Mouse (Mus musculus) bone marrow, adult 2 months (tissue): ENCODE data around the gene Macrod2.

Source experiments
- CTCF ChIP-seq: fragments of 200-500 bp; IDR thresholded peaks from 2 replicates; pipeline ENCODE4 v1.5.1; 2011; ENCODE audit warnings: low read length, control low read depth; ENCODE audit not compliant: control insufficient read depth, insufficient read depth
- POLR2A ChIP-seq: fragments of 200-500 bp; IDR thresholded peaks from 2 replicates; pipeline ENCODE4 v1.6.1; 2011; ENCODE audit warnings: low read depth, mild to moderate bottlenecking, control low read depth, low read length, borderline replicate concordance; ENCODE audit not compliant: control insufficient read depth

GRCm38 (mm10) chr2:141441896-141442295, 1046.8 kb downstream of the Macrod2 start:
- TF ChIP-seq CTCF (no peak), POLR2A (no peak)
